Mouse (Mus musculus): Measurements from ENCODE around the gene Ms4a4a.
"Not testable (repeated sequence)": the region's sequence is repeated elsewhere in the genome, so short reads cannot be mapped to it uniquely, and the experiment has no call there.

The Ms4a4a gene

GRCm38 (mm10) chr19:11375273-11375672 is at the start of gene Ms4a4a:
Gene Ms4a4a, plus strand, starts transcription at chr19:11375523.
- no peak for DNase-seq (ENCODE audit: low read depth, low spot score)

DNA sequence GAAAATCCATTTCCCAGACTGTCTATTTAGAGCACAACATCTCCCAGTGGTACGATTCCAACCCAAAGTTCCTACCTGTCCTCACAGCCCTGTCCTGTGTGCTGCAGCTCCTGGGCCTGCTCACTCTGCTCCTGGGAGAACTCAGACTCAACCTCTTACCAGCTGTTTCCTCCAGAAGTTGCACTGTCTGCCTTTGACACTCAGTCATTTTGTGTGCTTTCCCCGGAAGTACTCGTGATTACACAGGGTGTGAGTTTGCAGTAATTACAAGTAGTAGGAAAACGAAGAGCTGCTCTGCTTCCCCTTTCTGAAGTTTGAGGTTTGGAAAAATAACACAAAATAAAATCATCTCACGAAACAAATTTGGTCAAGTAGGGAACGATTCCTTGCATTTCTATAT is 39.4 kb upstream of the Ms4a4a start, which contains the start of gene Ms4a7:
Gene Ms4a7, minus strand, starts transcription at position 215 of the 400 bp plus-strand sequence.
- no peak for DNase-seq (ENCODE audit: low read depth, low spot score)

DNA sequence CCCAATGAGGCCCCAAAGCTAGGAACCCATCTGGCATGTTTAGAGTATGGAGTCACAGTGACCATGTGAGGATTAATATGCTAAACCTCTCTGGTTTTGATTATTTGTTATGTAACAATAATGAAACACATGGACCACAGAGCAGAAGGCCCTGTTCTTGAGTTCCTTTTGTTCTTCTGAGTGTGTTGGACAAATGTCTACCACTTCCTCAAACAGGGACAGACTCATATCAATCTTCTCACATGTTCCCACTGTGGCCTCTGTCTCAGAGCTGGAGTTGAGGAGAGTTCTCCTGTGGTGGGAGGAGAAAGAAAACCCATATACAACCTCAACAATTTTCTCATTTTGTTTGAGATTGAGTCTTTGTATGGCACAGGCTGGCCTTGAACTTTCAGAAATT is 32.2 kb upstream of the Ms4a4a start:
- no peak for DNase-seq (ENCODE audit: low read depth, low spot score)

- no peak for DNase-seq (ENCODE audit: low read depth, low spot score)
These were observed 31.3 kb upstream of the Ms4a4a start for GRCm38 (mm10) chr19:11343992-11344391.

- DNase-seq (ENCODE audit: low read depth, low spot score), result peak; percentile 67
These were observed 25.4 kb upstream of the Ms4a4a start for GRCm38 (mm10) chr19:11349698-11350481.

- peak; percentile 14 for DNase-seq (ENCODE audit: low read depth, low spot score)
These were observed 23.4 kb upstream of the Ms4a4a start for GRCm38 (mm10) chr19:11351878-11352277.

GRCm38 (mm10) chr19:11355730-11356129 is 19.6 kb upstream of the Ms4a4a start:
- DNase-seq (ENCODE audit: low read depth, low spot score), result no peak

DNA sequence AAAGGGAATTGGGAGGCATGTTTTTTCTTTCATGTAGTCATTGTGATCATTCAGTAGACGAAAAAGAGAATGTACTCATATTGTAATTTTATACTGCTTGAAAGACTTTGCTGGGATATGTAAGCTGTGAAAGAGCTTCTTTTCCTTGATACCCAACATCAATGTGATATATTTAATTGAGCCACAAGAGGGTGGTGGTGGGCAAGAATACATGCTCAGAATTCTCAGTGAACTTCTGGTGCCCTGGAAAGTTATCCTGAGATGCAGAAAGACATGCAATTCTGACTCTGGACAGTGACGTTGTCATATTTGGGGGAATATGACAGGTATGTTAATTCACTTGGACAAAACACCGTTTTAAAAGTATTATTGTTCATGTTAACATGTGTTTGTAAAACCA is 15.2 kb upstream of the Ms4a4a start:
- DNase-seq (ENCODE audit: low read depth, low spot score), result no peak

DNA sequence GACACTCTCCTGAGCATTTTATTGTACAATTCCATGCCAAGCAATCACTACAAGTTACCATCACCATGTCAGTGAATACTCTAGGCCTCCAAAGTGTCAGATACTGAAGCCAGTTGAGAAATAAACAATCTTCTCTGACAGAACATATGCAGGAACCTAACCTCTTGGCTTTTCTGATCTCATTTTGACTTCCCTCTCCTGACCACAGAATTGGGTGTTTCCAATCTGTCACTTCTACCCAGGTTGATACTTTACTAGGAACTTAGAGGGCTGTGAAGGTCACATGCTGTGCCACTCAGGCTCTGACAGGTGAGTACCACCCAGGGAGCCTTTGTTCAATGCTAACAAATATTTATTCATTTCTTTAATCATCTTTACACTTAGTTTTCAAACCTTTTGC is 13.3 kb upstream of the Ms4a4a start:
- DNase-seq (ENCODE audit: low read depth, low spot score), result no peak

DNA sequence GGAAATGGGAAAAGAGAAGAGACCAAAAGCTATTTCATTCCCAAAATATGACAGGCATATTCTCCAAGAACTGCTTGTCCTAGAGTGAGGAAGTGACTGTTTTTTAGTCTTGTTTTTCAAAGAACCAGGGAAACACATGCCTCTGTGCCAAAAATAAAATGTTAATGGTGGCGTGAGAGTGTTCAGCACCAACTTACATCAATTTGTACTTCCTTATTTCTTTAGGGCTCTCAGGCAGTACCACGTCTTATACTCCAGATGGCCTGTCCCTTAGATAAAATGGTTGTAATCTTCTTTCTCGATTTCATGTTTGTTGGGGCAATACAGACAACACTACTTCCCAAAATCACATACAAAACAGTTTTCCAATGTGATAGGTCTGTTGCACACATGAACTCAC is 7.0 kb upstream of the Ms4a4a start:
- no peak for DNase-seq (ENCODE audit: low read depth, low spot score)

GRCm38 (mm10) chr19:11371181-11371580 is 4.1 kb upstream of the Ms4a4a start:
- no peak for DNase-seq (ENCODE audit: low read depth, low spot score)

- DNase-seq (ENCODE audit: low read depth, low spot score), result no peak
These were observed 1.1 kb downstream of the Ms4a4a start for GRCm38 (mm10) chr19:11376399-11376798.

- DNase-seq (ENCODE audit: low read depth, low spot score), result no peak
These were observed 11.8 kb downstream of the Ms4a4a start for GRCm38 (mm10) chr19:11387109-11387508.

- no peak for DNase-seq (ENCODE audit: low read depth, low spot score)
These were observed 12.4 kb downstream of the Ms4a4a start for GRCm38 (mm10) chr19:11387685-11388084.

- DNase-seq (ENCODE audit: low read depth, low spot score), result no peak
These were observed 13.6 kb downstream of the Ms4a4a start for GRCm38 (mm10) chr19:11388949-11389348.

DNA sequence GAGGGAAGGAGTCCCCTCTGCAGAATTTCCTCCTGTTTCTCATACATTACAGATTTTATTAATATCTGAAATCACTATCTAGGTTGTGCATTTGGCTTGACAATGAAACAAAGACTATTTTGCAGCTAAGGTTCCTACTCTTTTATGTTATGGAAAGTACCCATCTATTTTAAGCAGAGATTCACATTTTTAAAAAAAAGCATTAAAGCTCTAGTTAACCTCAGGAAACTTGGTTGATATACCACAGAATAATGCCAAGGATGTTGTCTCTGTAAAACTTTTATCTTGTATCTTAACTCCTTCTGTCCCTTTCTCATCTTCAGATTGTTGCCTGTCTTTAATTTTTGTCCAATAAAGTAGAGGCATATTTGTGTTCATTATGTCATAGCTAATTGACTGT is 20.4 kb downstream of the Ms4a4a start:
- DNase-seq (ENCODE audit: low read depth, low spot score), result no peak

DNA sequence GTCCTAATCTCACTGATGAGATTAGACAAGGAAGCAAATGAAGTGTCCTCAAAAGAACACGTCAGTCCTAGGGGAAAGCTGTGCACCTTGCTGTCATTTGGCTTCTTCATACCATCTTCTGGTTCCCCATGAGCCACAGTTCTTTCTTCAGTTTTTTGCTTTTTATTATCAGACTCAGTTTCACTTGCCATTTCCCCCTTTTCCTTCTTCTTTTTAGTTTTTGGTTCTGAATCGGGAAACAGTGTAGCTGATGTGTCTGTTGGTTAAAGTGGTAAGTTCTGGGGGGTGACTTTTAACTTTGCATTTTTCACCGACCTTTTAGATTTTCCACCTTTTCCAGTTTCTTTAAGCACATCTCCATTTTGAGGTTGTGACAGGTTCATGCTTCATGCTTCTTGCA is 29.2 kb downstream of the Ms4a4a start, which contains the start of gene Ms4a4c:
Gene Ms4a4c, plus strand, starts transcription at position 244 of the 400 bp plus-strand sequence.
- DNase-seq (ENCODE audit: low read depth, low spot score), result no peak

DNA sequence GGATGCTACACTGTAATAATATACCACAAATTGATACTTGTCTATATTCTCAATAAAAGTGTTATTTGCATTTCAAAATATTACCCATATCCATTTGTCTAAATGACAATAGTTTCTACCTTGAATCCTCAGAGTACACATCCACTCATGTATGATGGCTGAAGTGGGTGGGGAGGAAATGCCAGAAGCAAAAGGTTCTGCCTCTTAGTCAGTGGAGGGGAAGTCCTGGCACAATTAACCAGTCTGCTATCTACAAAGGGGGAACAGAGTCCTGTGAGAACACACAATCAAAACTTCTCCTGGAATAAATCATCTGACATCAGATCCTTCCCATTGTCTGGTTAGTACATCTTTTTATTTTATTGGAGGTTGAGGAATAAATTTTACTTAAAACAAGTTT is 32.1 kb downstream of the Ms4a4a start:
- DNase-seq (ENCODE audit: low read depth, low spot score), result no peak

GRCm38 (mm10) chr19:11408591-11408990 is 33.3 kb downstream of the Ms4a4a start:
- no peak for DNase-seq (ENCODE audit: low read depth, low spot score)

GRCm38 (mm10) chr19:11411640-11412039 is 36.3 kb downstream of the Ms4a4a start:
- DNase-seq (ENCODE audit: low read depth, low spot score), result no peak

DNA sequence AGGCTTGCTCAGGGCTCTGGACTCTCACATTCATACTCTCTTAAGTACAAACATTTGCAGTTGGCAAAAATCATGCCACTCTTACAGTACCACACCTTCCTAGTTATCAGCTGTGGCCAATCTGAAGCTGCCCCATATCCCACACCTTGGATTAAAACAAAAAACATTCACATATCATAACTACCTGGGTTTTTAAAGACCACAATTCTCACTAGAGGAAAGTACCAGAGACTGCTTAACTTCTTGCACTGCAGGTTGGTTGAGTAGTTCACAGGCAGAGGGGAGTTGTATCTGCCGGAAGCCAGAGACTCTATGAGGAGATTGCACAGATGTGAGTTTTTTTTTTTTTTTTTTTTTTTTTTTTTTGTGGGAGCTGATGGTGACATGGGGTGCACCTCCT is 38.8 kb downstream of the Ms4a4a start:
- no peak for DNase-seq (ENCODE audit: low read depth, low spot score)

DNA sequence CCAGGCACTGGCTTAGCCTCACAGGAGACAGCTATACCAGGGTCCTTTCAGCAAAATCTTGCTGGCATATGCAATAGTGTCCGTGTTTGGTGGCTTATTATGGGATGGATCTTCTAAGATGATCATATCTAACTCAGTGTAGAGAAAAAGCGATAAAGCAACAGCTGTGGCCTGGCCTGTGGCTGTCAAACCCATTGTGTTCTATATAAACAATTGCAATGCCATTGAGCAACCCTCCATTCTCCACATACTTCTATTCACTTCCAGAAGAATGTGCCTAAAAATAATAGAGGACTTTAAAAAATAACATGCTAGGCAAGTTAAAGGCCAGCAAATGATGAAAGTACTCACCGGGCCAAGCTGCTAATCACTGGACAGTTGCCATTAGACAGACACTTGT is 40.3 kb downstream of the Ms4a4a start:
- no peak for DNase-seq (ENCODE audit: low read depth, low spot score)

GRCm38 (mm10) chr19:11418865-11419264 is 43.5 kb downstream of the Ms4a4a start:
- not testable (repeated sequence) for DNase-seq (ENCODE audit: low read depth, low spot score)

GRCm38 (mm10) chr19:11431209-11431608 is 55.9 kb downstream of the Ms4a4a start:
- DNase-seq (ENCODE audit: low read depth, low spot score), result not testable (repeated sequence)
